Mouse (Mus musculus) adrenal gland, adult 18-20 months (tissue): Measurements from ENCODE around the gene Nt5c2. TPM values are rescaled to one million over a fixed set of nuclear protein-coding genes. Genes with fewer than 3 reads are reported as not detected.
"Not testable (repeated sequence)": the region's sequence is repeated elsewhere in the genome, so short reads cannot be mapped to it uniquely, and the experiment has no call there.

Experiments
- DNase-seq, 2 experiments: peaks; one replicate each; pipeline ENCODE4 v3.0.0; 2021 to 2022; ENCODE audit warnings: low spot score in 2 of 2
- total RNA-seq, 2 experiments: library from RNA; stranded (reverse); gene quantifications; 1 replicate in 1 of 2; 2 replicates in 1 of 2; pipeline ENCODE4 v1.2.3; 2021

Gene Nt5c2
- total RNA-seq, 2 experiments from 2014 or later, result 57.5 to 68.4 TPM

GRCm38 (mm10) chr19:47018330-47018729, 3.4 kb upstream of the Nt5c2 start:
- no peak for DNase-seq

DNA sequence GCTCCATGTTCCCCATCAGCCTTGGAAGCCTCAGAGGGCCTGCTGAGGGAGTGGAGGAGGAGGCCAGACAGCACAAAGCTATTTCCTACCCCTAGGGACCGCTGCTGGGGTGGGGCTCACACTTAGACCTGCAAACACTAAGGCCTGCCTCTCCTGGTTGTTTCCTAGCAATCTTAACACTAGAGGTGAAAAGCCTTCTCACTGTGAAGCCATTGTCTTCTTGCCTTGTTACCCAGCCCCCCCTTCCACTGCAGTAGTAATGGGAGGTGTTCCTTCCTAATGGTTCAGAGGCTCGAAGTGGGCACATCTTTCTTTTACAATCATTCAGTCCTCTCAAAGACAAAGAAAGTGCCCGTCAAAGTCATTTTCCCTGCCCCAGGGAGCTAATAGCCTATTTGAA, 2.9 kb upstream of the Nt5c2 start:
- DNase-seq, result no peak

DNA sequence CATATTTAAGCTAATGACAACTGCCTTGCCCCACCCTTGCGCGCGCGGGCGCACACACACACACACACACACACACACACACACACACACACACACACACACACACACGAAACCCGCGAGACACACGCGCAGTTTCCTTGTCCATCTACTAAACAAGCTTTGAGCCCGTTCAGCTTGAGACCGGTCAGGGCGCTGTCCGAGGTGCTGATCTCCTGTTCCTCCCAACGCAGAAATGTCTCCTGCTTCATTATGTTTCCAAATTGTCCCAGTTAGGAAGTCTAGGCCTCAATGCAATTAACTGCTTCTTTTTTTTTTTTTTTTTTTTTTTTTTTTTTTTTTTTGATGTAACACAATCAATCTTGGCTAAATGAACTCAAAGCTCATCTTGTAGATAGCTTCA, 1.5 kb upstream of the Nt5c2 start:
- DNase-seq, result peak; percentile 76 to 81

DNA sequence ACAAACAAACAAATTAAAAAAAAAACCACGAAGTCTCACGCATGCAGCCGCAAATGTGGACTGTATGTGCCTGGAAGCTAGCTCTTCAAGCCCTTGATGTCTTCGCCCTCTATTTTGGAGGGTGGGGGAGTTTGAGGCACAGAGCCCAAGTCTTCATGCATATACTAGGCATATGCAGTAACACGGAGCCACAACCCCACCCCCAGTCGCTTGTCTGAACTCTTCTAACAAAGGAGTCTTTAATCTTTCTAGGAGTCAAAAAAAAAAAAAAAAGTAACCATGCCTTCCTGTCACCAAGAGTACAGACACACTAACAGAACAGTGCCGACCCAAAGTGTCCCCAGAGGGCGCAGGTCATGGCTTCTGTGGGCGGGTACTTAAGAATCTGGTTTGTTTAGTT, 1.0 kb upstream of the Nt5c2 start:
- no peak for DNase-seq

DNA sequence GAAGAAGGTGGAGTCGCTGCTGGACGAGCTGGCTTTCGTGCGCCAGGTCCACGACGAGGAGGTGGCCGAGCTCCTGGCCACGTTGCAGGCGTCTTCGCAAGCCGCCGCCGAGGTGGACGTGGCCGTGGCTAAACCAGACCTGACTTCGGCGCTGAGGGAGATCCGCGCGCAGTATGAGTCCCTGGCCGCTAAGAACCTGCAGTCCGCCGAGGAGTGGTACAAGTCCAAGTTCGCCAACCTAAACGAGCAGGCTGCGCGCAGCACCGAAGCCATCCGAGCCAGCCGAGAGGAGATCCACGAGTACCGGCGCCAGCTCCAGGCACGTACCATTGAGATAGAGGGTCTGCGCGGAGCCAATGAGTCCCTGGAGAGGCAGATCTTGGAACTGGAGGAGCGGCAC, 443 bp upstream of the Nt5c2 start:
- DNase-seq, result no peak

DNA sequence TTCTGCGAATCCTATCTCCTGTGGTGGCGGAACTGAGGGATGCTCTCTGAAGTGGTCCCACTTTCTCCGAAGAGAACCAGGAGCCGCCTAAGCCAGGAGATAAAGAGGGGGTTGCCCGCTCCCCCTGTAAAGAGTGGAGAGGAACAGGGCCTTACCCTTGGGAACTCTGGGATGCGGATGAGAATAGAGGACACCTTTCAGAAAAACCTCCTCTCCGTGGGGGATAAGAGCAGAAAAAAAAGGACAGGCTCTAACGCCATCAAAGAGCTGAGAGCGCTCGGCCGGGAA, 850 bp downstream of the Nt5c2 start:
- DNase-seq, result no peak

- DNase-seq, result no peak
Measured at GRCm38 (mm10) chr19:47013340-47014158, 1.4 kb downstream of the Nt5c2 start.

GRCm38 (mm10) chr19:47012521-47013130, 2.3 kb downstream of the Nt5c2 start:
- DNase-seq, result no peak

- no peak for DNase-seq
Measured at GRCm38 (mm10) chr19:47009943-47010342, 5.0 kb downstream of the Nt5c2 start.

GRCm38 (mm10) chr19:47009420-47009819, 5.5 kb downstream of the Nt5c2 start:
- no peak for DNase-seq

DNA sequence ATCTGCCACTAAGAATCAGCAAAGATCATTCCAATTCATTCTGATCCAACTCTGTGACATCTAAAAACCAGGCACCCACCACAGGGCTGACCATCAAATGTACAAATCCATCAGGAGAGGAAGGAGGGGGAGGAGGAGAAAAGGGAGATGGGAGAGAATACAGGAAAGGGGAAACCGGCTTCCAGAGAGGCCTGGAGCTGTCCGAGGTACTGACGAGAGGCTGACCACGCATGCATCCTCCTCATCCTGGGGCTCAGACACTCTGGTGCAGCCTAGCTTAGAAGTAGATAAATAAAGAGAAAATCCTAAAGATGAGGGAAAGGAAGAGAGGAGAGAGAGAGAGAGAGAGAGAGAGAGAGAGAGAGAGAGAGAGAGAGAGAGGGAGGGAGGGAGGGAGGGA, 8.6 kb downstream of the Nt5c2 start:
- peak; percentile 48 to 67 for DNase-seq

- no peak for DNase-seq
Measured at GRCm38 (mm10) chr19:47005873-47006272, 9.1 kb downstream of the Nt5c2 start.

- DNase-seq, result no peak
Measured at GRCm38 (mm10) chr19:47003742-47004511, 11.0 kb downstream of the Nt5c2 start.

- not testable (repeated sequence) for DNase-seq
Measured at GRCm38 (mm10) chr19:47000357-47000756, 14.6 kb downstream of the Nt5c2 start.

- no peak for DNase-seq
Measured at GRCm38 (mm10) chr19:46999753-47000152, 15.2 kb downstream of the Nt5c2 start.

- no peak for DNase-seq
Measured at GRCm38 (mm10) chr19:46998953-46999352, 16.0 kb downstream of the Nt5c2 start.

GRCm38 (mm10) chr19:46998168-46998870, 16.6 kb downstream of the Nt5c2 start:
- no peak for DNase-seq

GRCm38 (mm10) chr19:46996095-46996494, 18.9 kb downstream of the Nt5c2 start:
- DNase-seq, result no peak

- DNase-seq, result not testable (repeated sequence)
Measured at GRCm38 (mm10) chr19:46992329-46992728, 22.6 kb downstream of the Nt5c2 start.

GRCm38 (mm10) chr19:46991145-46991544, 23.8 kb downstream of the Nt5c2 start:
- DNase-seq, result peak; percentile 88 to 89

DNA sequence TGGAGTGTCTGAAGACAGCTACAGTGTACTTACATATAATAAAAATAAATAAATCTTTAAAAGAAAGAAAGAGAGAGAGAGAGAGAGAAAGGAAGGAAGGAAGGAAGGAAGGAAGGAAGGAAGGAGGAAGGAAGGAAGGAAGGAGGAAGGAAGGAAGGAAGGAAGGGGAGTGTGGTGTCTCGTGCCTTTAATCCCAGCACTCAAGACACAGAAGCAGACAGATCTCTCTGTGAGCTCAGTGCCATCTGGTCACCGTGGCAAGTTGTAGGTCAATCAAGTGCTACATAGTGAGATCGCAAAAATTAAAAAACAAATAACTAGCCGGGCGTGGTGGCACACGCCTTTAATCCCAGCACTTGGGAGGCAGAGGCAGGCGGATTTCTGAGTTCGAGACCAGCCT, 24.3 kb downstream of the Nt5c2 start:
- not testable (repeated sequence) for DNase-seq

GRCm38 (mm10) chr19:46990153-46990518, 24.8 kb downstream of the Nt5c2 start:
- DNase-seq, result no peak
